Mouse (Mus musculus): Measurements from ENCODE around the gene Acp6. TPM values are rescaled to one million over a fixed set of nuclear protein-coding genes. Genes with fewer than 3 reads are reported as not detected.

Acp6 gene
- polyA plus RNA-seq, 1 experiment from 2014 or later: 35.3 TPM

GRCm38 (mm10) chr3:97206521-97206920 lies 47.9 kb downstream of the Acp6 start:
- Histone ChIP-seq H3K4me1 (no peaks in the 10 kb centered on the region), H3K9me3 (replicated peaks) (no peaks in the 10 kb centered on the region), H3K4me3 (no peak overlapping the region), H3K27me3 (ENCODE audit: low read depth, poor library complexity, severe bottlenecking) (no peaks in the 10 kb centered on the region), H3K36me3 (peaks cover 89% of the 10 kb centered on the region), H3K27ac (replicated peaks) (no peak overlapping the region)
- WGBS: 85% methylated on average over 3 of the region's 3 CpGs
- DNase-seq (ENCODE audit: low spot score): no peak

DNA sequence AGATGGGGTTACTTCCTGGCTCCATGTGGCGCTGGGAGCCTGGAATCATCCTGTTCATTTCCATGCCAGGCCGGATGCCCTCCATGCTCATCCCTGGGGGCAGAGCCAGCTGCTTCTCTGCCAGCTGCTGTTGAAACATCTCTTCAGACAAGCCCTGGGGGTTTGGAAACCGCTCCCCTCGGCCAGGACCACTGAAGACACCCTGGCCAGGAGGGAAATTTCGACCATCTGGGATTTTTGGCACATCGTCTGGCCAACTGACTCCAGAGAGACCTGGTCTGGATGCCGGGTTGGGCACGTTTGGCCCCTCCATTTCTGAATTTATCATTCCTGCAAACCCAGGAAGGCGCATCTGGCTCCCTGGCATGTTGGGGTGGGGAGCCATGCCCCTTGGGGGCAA lies 50.8 kb downstream of the Acp6 start:
- 93% methylated on average over 9 of the region's 9 CpGs for WGBS
- Histone ChIP-seq H3K27ac (replicated peaks) (no peak overlapping the region), H3K4me1 (no peaks in the 10 kb centered on the region), H3K36me3 (peaks cover 99% of the 10 kb centered on the region), H3K9me3 (replicated peaks) (no peaks in the 10 kb centered on the region), H3K4me3 (no peak overlapping the region), H3K27me3 (ENCODE audit: low read depth, poor library complexity, severe bottlenecking) (no peaks in the 10 kb centered on the region)
- no peak for DNase-seq (ENCODE audit: low spot score)

DNA sequence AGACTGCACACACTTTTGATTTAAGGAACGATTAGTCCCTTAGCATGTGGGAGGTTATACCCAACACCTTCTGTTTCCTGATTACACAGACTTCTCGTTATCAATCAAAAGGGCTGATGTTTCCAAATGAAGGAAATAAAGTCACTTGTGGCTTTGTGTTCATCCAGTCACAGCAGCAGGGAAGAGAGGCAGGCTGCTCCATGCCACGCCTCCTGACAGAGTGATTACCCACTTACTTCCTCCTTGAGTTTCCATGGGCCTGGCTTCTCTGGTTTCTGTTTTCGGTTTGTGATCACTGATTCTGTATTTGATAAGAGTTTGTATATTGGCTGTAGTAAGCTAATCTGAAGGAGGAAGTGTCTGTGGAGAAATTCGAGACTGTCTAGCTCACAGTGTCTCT lies 52.6 kb downstream of the Acp6 start:
- 94% methylated on average over 5 of the region's 5 CpGs for WGBS
- Histone ChIP-seq H3K36me3 (peaks cover 99% of the 10 kb centered on the region), H3K27ac (replicated peaks) (no peak overlapping the region)

GRCm38 (mm10) chr3:97213871-97214270 lies 55.3 kb downstream of the Acp6 start:
- no peak for DNase-seq (ENCODE audit: low spot score)
- H3K9me3 ChIP-seq (replicated peaks): no peaks in the 10 kb centered on the region
- no peaks in the 10 kb centered on the region for H3K4me1 ChIP-seq
- peaks cover 98% of the 10 kb centered on the region for H3K36me3 ChIP-seq
- no peak overlapping the region for H3K27ac ChIP-seq (replicated peaks)
- WGBS: 93% methylated on average over 10 of the region's 10 CpGs
- H3K4me3 ChIP-seq: no peak overlapping the region
- no peaks in the 10 kb centered on the region for H3K27me3 ChIP-seq (ENCODE audit: low read depth, poor library complexity, severe bottlenecking)

More for the DNA sequence above, 52.6 kb downstream of the Acp6 start:
- no peaks in the 10 kb centered on the region for H3K27me3 ChIP-seq (ENCODE audit: low read depth, poor library complexity, severe bottlenecking)
- no peak for DNase-seq (ENCODE audit: low spot score)
- H3K4me1 ChIP-seq: no peaks in the 10 kb centered on the region
- H3K4me3 ChIP-seq: no peak overlapping the region
- no peaks in the 10 kb centered on the region for H3K9me3 ChIP-seq (replicated peaks)

- DNase-seq (ENCODE audit: low spot score): no peak
- Histone ChIP-seq H3K9me3 (replicated peaks) (no peaks in the 10 kb centered on the region), H3K4me1 (no peaks in the 10 kb centered on the region), H3K36me3 (peaks cover 98% of the 10 kb centered on the region), H3K4me3 (no peak overlapping the region), H3K27ac (replicated peaks) (no peak overlapping the region), H3K27me3 (ENCODE audit: low read depth, poor library complexity, severe bottlenecking) (no peaks in the 10 kb centered on the region)
- WGBS: 93% methylated on average over 1 of the region's 1 CpGs
Observed at GRCm38 (mm10) chr3:97214439-97214838, 55.9 kb downstream of the Acp6 start.

GRCm38 (mm10) chr3:97215526-97215925 lies 56.9 kb downstream of the Acp6 start:
- H3K4me3 ChIP-seq: no peak overlapping the region
- peaks cover 98% of the 10 kb centered on the region for H3K36me3 ChIP-seq
- H3K9me3 ChIP-seq (replicated peaks): no peaks in the 10 kb centered on the region
- 76% methylated on average over 3 of the region's 3 CpGs for WGBS
- H3K27ac ChIP-seq (replicated peaks): no peak overlapping the region
- DNase-seq (ENCODE audit: low spot score): no peak
- no peaks in the 10 kb centered on the region for H3K4me1 ChIP-seq
- H3K27me3 ChIP-seq (ENCODE audit: low read depth, poor library complexity, severe bottlenecking): no peaks in the 10 kb centered on the region

- no peak for DNase-seq (ENCODE audit: low spot score)
- no peak overlapping the region for H3K4me3 ChIP-seq
- WGBS: 89% methylated on average over 9 of the region's 9 CpGs
- no peak overlapping the region for H3K27ac ChIP-seq (replicated peaks)
- H3K9me3 ChIP-seq (replicated peaks): no peaks in the 10 kb centered on the region
- no peaks in the 10 kb centered on the region for H3K27me3 ChIP-seq (ENCODE audit: low read depth, poor library complexity, severe bottlenecking)
- H3K36me3 ChIP-seq: peaks cover 56% of the 10 kb centered on the region
- peaks cover 39% of the 10 kb centered on the region for H3K4me1 ChIP-seq
Observed at GRCm38 (mm10) chr3:97223261-97223660, 64.7 kb downstream of the Acp6 start.

GRCm38 (mm10) chr3:97225231-97225630 lies 66.7 kb downstream of the Acp6 start:
- Histone ChIP-seq H3K4me1 (peaks cover 52% of the 10 kb centered on the region), H3K4me3 (no peak overlapping the region), H3K9me3 (replicated peaks) (no peaks in the 10 kb centered on the region), H3K27ac (replicated peaks) (no peak overlapping the region), H3K36me3 (peaks cover 36% of the 10 kb centered on the region), H3K27me3 (ENCODE audit: low read depth, poor library complexity, severe bottlenecking) (no peaks in the 10 kb centered on the region)
- DNase-seq (ENCODE audit: low spot score): no peak
- 84% methylated on average over 5 of the region's 5 CpGs for WGBS

DNA sequence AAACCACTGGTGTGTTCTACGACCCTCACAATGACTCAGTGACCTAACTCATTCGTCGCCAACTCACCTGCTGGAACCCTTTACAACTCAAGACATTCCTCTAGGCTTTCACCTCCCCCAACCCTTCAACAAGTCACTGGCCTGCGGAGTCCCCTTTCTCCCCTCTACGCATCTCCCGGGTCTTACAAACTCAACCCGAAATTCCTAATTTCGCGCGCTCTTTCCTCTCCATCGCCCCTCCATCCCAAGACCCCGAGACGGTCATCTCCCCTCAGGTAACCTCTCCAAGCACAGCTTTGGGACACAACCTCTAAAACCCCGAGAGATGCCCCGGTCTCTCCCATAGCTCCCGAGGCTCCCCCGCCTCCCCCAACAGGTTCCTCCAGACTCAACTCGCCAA lies 68.1 kb downstream of the Acp6 start:
- no peaks in the 10 kb centered on the region for H3K27me3 ChIP-seq (ENCODE audit: low read depth, poor library complexity, severe bottlenecking)
- under 1% methylated on average over 18 of the region's 18 CpGs for WGBS
- peaks cover 5% of the 10 kb centered on the region; the same call in 1 of the 2 replicates for H3K9me3 ChIP-seq (replicated peaks)
- peak overlapping the region; percentile 98 for H3K27ac ChIP-seq (replicated peaks)
- no peak for DNase-seq (ENCODE audit: low spot score)
- H3K4me1 ChIP-seq: peaks cover 52% of the 10 kb centered on the region
- H3K36me3 ChIP-seq: peaks cover 28% of the 10 kb centered on the region
- H3K4me3 ChIP-seq: peak overlapping the region; percentile 80

Other genes with a start within 250 kb of the Acp6 start
- 0.02 TPM in 2 replicates for gene Gja8, start 232.8 kb upstream of the Acp6 start, polyA plus RNA-seq (2016; fragmentation: Nextera tagmentation; extraction: Ambion mirVana)
- gene Bcl9, start 139.1 kb downstream of the Acp6 start, polyA plus RNA-seq (2016; fragmentation: Nextera tagmentation; extraction: Ambion mirVana): 47.2 and 56.2 TPM in 2 replicates

Data from midbrain, embryonic 10.5 days (tissue).